Mouse (Mus musculus): ENCODE data around the gene Ptch2. TPM values are rescaled to one million over a fixed set of nuclear protein-coding genes. Genes with fewer than 3 reads are reported as not detected.

Ptch2 gene
- polyA plus RNA-seq, 1 experiment from 2014 or later = 26.8 TPM

- ATAC-seq (ENCODE audit: insufficient number of reproducible peaks, insufficient read depth, low FRiP score, low TSS enrichment, low read depth) = 0 out of 2 replicates have a peak, but pooled peaks have one; percentile 32
- H3K27ac ChIP-seq = no peak overlapping the region
- no peak overlapping the region for H3K9ac ChIP-seq
- H3K9me3 ChIP-seq = no peaks in the 10 kb centered on the region
- no peaks in the 10 kb centered on the region for H3K4me1 ChIP-seq
- no peak overlapping the region for H3K4me3 ChIP-seq
- H3K27me3 ChIP-seq = no peaks in the 10 kb centered on the region
- WGBS = 94% methylated on average over 5 of the region's 5 CpGs
- H3K4me2 ChIP-seq = no peak overlapping the region
- peaks cover 88% of the 10 kb centered on the region for H3K36me3 ChIP-seq
Measured at GRCm38 (mm10) chr4:117071183-117071582, 24.7 kb upstream of the Ptch2 start.

- Histone ChIP-seq H3K4me3 (no peak overlapping the region), H3K4me1 (peaks cover 4% of the 10 kb centered on the region; the same call in 1 of the 2 replicates), H3K27me3 (no peaks in the 10 kb centered on the region), H3K4me2 (no peak overlapping the region), H3K36me3 (peaks cover 27% of the 10 kb centered on the region), H3K9me3 (no peaks in the 10 kb centered on the region), H3K27ac (no peak overlapping the region), H3K9ac (no peak overlapping the region)
- ATAC-seq (ENCODE audit: insufficient number of reproducible peaks, insufficient read depth, low FRiP score, low TSS enrichment, low read depth) = no peak
- 73% methylated on average over 7 of the region's 7 CpGs for WGBS
Measured at GRCm38 (mm10) chr4:117087948-117088640, 7.8 kb upstream of the Ptch2 start.

GRCm38 (mm10) chr4:117090586-117090985 is 5.3 kb upstream of the Ptch2 start:
- peaks cover 10% of the 10 kb centered on the region for H3K4me1 ChIP-seq
- WGBS = 79% methylated on average over 7 of the region's 7 CpGs
- no peak for ATAC-seq (ENCODE audit: insufficient number of reproducible peaks, insufficient read depth, low FRiP score, low TSS enrichment, low read depth)
- no peaks in the 10 kb centered on the region for H3K9me3 ChIP-seq
- H3K4me3 ChIP-seq = no peak overlapping the region
- H3K27me3 ChIP-seq = no peaks in the 10 kb centered on the region
- peaks cover 14% of the 10 kb centered on the region for H3K36me3 ChIP-seq
- no peak overlapping the region for H3K27ac ChIP-seq
- no peak overlapping the region for H3K9ac ChIP-seq
- H3K4me2 ChIP-seq = no peak overlapping the region

- WGBS = 80% methylated on average over 3 of the region's 3 CpGs
- H3K4me3 ChIP-seq = no peak overlapping the region
- no peak overlapping the region for H3K4me2 ChIP-seq
- no peak overlapping the region for H3K9ac ChIP-seq
- no peak overlapping the region for H3K27ac ChIP-seq
- H3K27me3 ChIP-seq = no peaks in the 10 kb centered on the region
- H3K36me3 ChIP-seq = no peaks in the 10 kb centered on the region
- no peaks in the 10 kb centered on the region for H3K9me3 ChIP-seq
- no peak for ATAC-seq (ENCODE audit: insufficient number of reproducible peaks, insufficient read depth, low FRiP score, low TSS enrichment, low read depth)
- peaks cover 41% of the 10 kb centered on the region for H3K4me1 ChIP-seq
Measured at GRCm38 (mm10) chr4:117094626-117095361, 1.1 kb upstream of the Ptch2 start.

- Histone ChIP-seq H3K9ac (peak overlapping the region; percentile 74), H3K36me3 (peaks cover 7% of the 10 kb centered on the region; the same call in 1 of the 2 replicates), H3K4me3 (peak overlapping the region; percentile 65), H3K4me1 (peaks cover 57% of the 10 kb centered on the region), H3K27ac (peak overlapping the region; percentile 78), H3K4me2 (peak overlapping the region; percentile 96), H3K27me3 (no peaks in the 10 kb centered on the region), H3K9me3 (no peaks in the 10 kb centered on the region)
- no peak for ATAC-seq (ENCODE audit: insufficient number of reproducible peaks, insufficient read depth, low FRiP score, low TSS enrichment, low read depth)
- 12% methylated on average over 5 of the region's 5 CpGs for WGBS
Measured at GRCm38 (mm10) chr4:117096666-117097065, 791 bp downstream of the Ptch2 start.

GRCm38 (mm10) chr4:117097969-117098763 is 2.3 kb downstream of the Ptch2 start:
- H3K27ac ChIP-seq = peak overlapping the region; percentile 78
- H3K4me2 ChIP-seq = peak overlapping the region; percentile 96
- H3K9me3 ChIP-seq = no peaks in the 10 kb centered on the region
- 31% methylated on average over 8 of the region's 8 CpGs for WGBS
- peaks cover 59% of the 10 kb centered on the region for H3K4me1 ChIP-seq
- H3K9ac ChIP-seq = peak overlapping the region; percentile 28
- H3K27me3 ChIP-seq = no peaks in the 10 kb centered on the region
- peak; percentile 60 for ATAC-seq (ENCODE audit: insufficient number of reproducible peaks, insufficient read depth, low FRiP score, low TSS enrichment, low read depth)
- peak overlapping the region; percentile 65 for H3K4me3 ChIP-seq
- H3K36me3 ChIP-seq = peaks cover 7% of the 10 kb centered on the region; the same call in 1 of the 2 replicates

- no peaks in the 10 kb centered on the region for H3K27me3 ChIP-seq
- ATAC-seq (ENCODE audit: insufficient number of reproducible peaks, insufficient read depth, low FRiP score, low TSS enrichment, low read depth) = no peak
- H3K4me3 ChIP-seq = peak overlapping the region; percentile 65
- H3K9ac ChIP-seq = peak overlapping the region; percentile 28
- H3K9me3 ChIP-seq = no peaks in the 10 kb centered on the region
- H3K4me1 ChIP-seq = peaks cover 62% of the 10 kb centered on the region
- H3K36me3 ChIP-seq = peaks cover 7% of the 10 kb centered on the region; the same call in 1 of the 2 replicates
- 53% methylated on average over 2 of the region's 2 CpGs for WGBS
- peak overlapping the region; percentile 78 for H3K27ac ChIP-seq
- H3K4me2 ChIP-seq = peak overlapping the region; percentile 96
Measured at GRCm38 (mm10) chr4:117098764-117099036, 2.8 kb downstream of the Ptch2 start.

GRCm38 (mm10) chr4:117100036-117100435 is 4.2 kb downstream of the Ptch2 start:
- Histone ChIP-seq H3K9me3 (no peaks in the 10 kb centered on the region), H3K4me3 (no peak overlapping the region), H3K4me2 (no peak overlapping the region; the same call in 1 of the 2 replicates), H3K9ac (no peak overlapping the region), H3K4me1 (peaks cover 76% of the 10 kb centered on the region), H3K36me3 (peaks cover 11% of the 10 kb centered on the region), H3K27me3 (no peaks in the 10 kb centered on the region; the same call in 1 of the 2 replicates), H3K27ac (no peak overlapping the region)
- WGBS = 57% methylated on average over 4 of the region's 4 CpGs
- ATAC-seq (ENCODE audit: insufficient number of reproducible peaks, insufficient read depth, low FRiP score, low TSS enrichment, low read depth) = no peak

GRCm38 (mm10) chr4:117101218-117101617 is 5.3 kb downstream of the Ptch2 start:
- H3K27me3 ChIP-seq = no peaks in the 10 kb centered on the region; the same call in 1 of the 2 replicates
- H3K27ac ChIP-seq = no peak overlapping the region
- peaks cover 14% of the 10 kb centered on the region for H3K36me3 ChIP-seq
- H3K9ac ChIP-seq = no peak overlapping the region
- peaks cover 74% of the 10 kb centered on the region for H3K4me1 ChIP-seq
- H3K4me2 ChIP-seq = no peak overlapping the region
- ATAC-seq (ENCODE audit: insufficient number of reproducible peaks, insufficient read depth, low FRiP score, low TSS enrichment, low read depth) = no peak
- H3K4me3 ChIP-seq = no peak overlapping the region
- 39% methylated on average over 7 of the region's 7 CpGs for WGBS
- no peaks in the 10 kb centered on the region for H3K9me3 ChIP-seq

GRCm38 (mm10) chr4:117104672-117105071 is 8.8 kb downstream of the Ptch2 start:
- no peaks in the 10 kb centered on the region for H3K9me3 ChIP-seq
- H3K4me3 ChIP-seq = no peak overlapping the region
- no peak overlapping the region for H3K9ac ChIP-seq
- H3K4me1 ChIP-seq = peaks cover 46% of the 10 kb centered on the region
- peaks cover 32% of the 10 kb centered on the region for H3K36me3 ChIP-seq
- WGBS = 74% methylated on average over 10 of the region's 10 CpGs
- H3K4me2 ChIP-seq = no peak overlapping the region
- no peak for ATAC-seq (ENCODE audit: insufficient number of reproducible peaks, insufficient read depth, low FRiP score, low TSS enrichment, low read depth)
- 0 out of 2 replicates have a peak overlapping the region, but pooled peaks have one; percentile 22 for H3K27ac ChIP-seq
- no peaks in the 10 kb centered on the region; the same call in 1 of the 2 replicates for H3K27me3 ChIP-seq

- Histone ChIP-seq H3K4me2 (peak overlapping the region; percentile 18; the same call in 1 of the 2 replicates), H3K27me3 (no peaks in the 10 kb centered on the region; the same call in 1 of the 2 replicates), H3K4me1 (peaks cover 42% of the 10 kb centered on the region), H3K9ac (peak overlapping the region; percentile 21; the same call in 1 of the 2 replicates), H3K9me3 (no peaks in the 10 kb centered on the region), H3K27ac (0 out of 2 replicates have a peak overlapping the region, but pooled peaks have one; percentile 22), H3K36me3 (peaks cover 37% of the 10 kb centered on the region), H3K4me3 (no peak overlapping the region)
- ATAC-seq (ENCODE audit: insufficient number of reproducible peaks, insufficient read depth, low FRiP score, low TSS enrichment, low read depth) = no peak
- 43% methylated on average over 10 of the region's 10 CpGs for WGBS
Measured at GRCm38 (mm10) chr4:117105127-117105526, 9.3 kb downstream of the Ptch2 start.
